12 mouse cellular contexts compared by ENCODE assay signal in the genomic region with DNA sequence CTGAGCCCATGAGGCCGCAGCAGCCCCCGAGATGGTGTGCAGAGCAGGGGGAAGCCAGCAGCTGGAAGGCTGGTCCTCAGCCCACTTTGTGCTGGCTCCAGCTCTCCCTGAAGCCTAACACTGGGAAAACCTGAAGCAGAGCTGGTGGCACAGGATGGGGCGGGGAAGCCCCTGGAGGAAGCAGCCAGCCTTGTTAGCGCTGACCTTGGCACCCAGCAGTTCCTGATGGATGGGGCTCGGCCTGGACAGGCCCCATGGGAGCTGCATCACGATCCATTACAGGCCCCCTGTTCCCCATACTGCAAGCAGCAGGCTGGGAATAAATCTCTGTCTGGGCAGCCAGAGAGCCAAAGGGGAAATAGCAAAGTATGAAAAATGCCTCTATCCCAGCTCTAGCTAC. TPM values are rescaled to one million over a fixed set of nuclear protein-coding genes. Genes with fewer than 3 reads are reported as not detected.
DNase-seq lines count a peak whose midpoint lies in the region; ATAC-seq and TF ChIP-seq lines count a peak whose summit lies in the region.
"Had no signal": no experiment of that assay in that cellular context is flagged by ENCODE, and none has a peak within 500 bp of the region (broad histone marks: within the 10 kb centered on the region; RNA-seq: fewer than 3 reads in every experiment).

No protein-coding gene starts in this region.

- H3K36me3 ChIP-seq in hindbrain, embryonic 10.5 days: no peaks in the 10 kb centered on the region
- no peaks in the 10 kb centered on the region for H3K36me3 ChIP-seq in hindbrain, postnatal 0 days (ENCODE audit: insufficient read depth, low read length)
- H3K36me3 ChIP-seq in midbrain, embryonic 10.5 days: no peaks in the 10 kb centered on the region
- no peaks in the 10 kb centered on the region for H3K36me3 ChIP-seq in midbrain, embryonic 14.5 days (ENCODE audit: control insufficient read depth, insufficient read depth, low read length)
- H3K36me3 ChIP-seq in hindbrain, embryonic 12.5 days: no peaks in the 10 kb centered on the region
- H3K36me3 ChIP-seq in neural tube, embryonic 14.5 days (ENCODE audit: control insufficient read depth, insufficient read depth, low read length): no peaks in the 10 kb centered on the region
- H3K36me3 ChIP-seq: embryonic facial prominence, embryonic 13.5 days had no signal

- WGBS in hindbrain, embryonic 10.5 days: 38% methylated on average over 6 of the region's 6 CpGs
- 15% methylated on average over 6 of the region's 6 CpGs for WGBS in hindbrain, postnatal 0 days
- 53% methylated on average over 6 of the region's 6 CpGs for WGBS in midbrain, embryonic 10.5 days
- WGBS in midbrain, embryonic 14.5 days: 39% methylated on average over 6 of the region's 6 CpGs
- WGBS in hindbrain, embryonic 12.5 days: 24% methylated on average over 6 of the region's 6 CpGs
- 24% methylated on average over 6 of the region's 6 CpGs for WGBS in neural tube, embryonic 14.5 days

- no peak for TF ChIP-seq CTCF in hindbrain, postnatal 0 days (IDR thresholded peaks at IDR 0.05; ENCODE audit: low read depth)

- H3K4me3 ChIP-seq in hindbrain, embryonic 10.5 days: no peak overlapping the region
- H3K4me3 ChIP-seq in hindbrain, postnatal 0 days (ENCODE audit: low read length): no peak overlapping the region
- no peak overlapping the region for H3K4me3 ChIP-seq in midbrain, embryonic 10.5 days
- no peak overlapping the region for H3K4me3 ChIP-seq in midbrain, embryonic 14.5 days (replicated peaks; ENCODE audit: low read depth, low read length)
- H3K4me3 ChIP-seq in hindbrain, embryonic 12.5 days: no peak overlapping the region
- no peak overlapping the region for H3K4me3 ChIP-seq in neural tube, embryonic 14.5 days (ENCODE audit: low read depth, low read length)
- H3K4me3 ChIP-seq: embryonic facial prominence, embryonic 13.5 days had no signal

- no peak overlapping the region for H3K4me2 ChIP-seq in hindbrain, postnatal 0 days (ENCODE audit: low read depth, low read length)
- H3K4me2 ChIP-seq in midbrain, embryonic 14.5 days (ENCODE audit: low read length): no peak overlapping the region
- no peak overlapping the region for H3K4me2 ChIP-seq in hindbrain, embryonic 12.5 days (replicated peaks)
- no peak overlapping the region for H3K4me2 ChIP-seq in neural tube, embryonic 14.5 days (ENCODE audit: low read depth, low read length)
- H3K4me2 ChIP-seq: embryonic facial prominence, embryonic 13.5 days had no signal

- peaks cover 37% of the 10 kb centered on the region for H3K4me1 ChIP-seq in hindbrain, embryonic 10.5 days (replicated peaks)
- H3K4me1 ChIP-seq in hindbrain, postnatal 0 days (ENCODE audit: insufficient read depth, low read length): 0 out of 2 replicates have a peak, but pooled peaks cover 6% of the 10 kb centered on the region
- H3K4me1 ChIP-seq in midbrain, embryonic 10.5 days: peaks cover 32% of the 10 kb centered on the region
- peaks cover 21% of the 10 kb centered on the region for H3K4me1 ChIP-seq in midbrain, embryonic 14.5 days (ENCODE audit: control insufficient read depth, insufficient read depth, low read length)
- H3K4me1 ChIP-seq in hindbrain, embryonic 12.5 days: peaks cover 24% of the 10 kb centered on the region
- H3K4me1 ChIP-seq in neural tube, embryonic 14.5 days (ENCODE audit: control insufficient read depth, insufficient read depth, low read length): peaks cover 9% of the 10 kb centered on the region; the same call in 1 of the 2 replicates

- H3K9me3 ChIP-seq in hindbrain, embryonic 10.5 days: no peaks in the 10 kb centered on the region
- H3K9me3 ChIP-seq in hindbrain, postnatal 0 days (ENCODE audit: low read length): no peaks in the 10 kb centered on the region
- H3K9me3 ChIP-seq in midbrain, embryonic 10.5 days (replicated peaks): no peaks in the 10 kb centered on the region
- no peaks in the 10 kb centered on the region for H3K9me3 ChIP-seq in midbrain, embryonic 14.5 days (ENCODE audit: control insufficient read depth, low read length)
- H3K9me3 ChIP-seq in hindbrain, embryonic 12.5 days (replicated peaks): no peaks in the 10 kb centered on the region
- no peaks in the 10 kb centered on the region for H3K9me3 ChIP-seq in neural tube, embryonic 14.5 days (ENCODE audit: control insufficient read depth, low read length)
- H3K9me3 ChIP-seq: embryonic facial prominence, embryonic 13.5 days had no signal

- peak; percentile 25 for DNase-seq in hindbrain, embryonic 10.5 days (ENCODE audit: low spot score)
- no peak for DNase-seq in hindbrain, postnatal 0 days (ENCODE audit: low spot score)
- DNase-seq in midbrain, embryonic 10.5 days (ENCODE audit: low spot score): no peak
- DNase-seq in midbrain, embryonic 14.5 days: no peak
- DNase-seq in thymus, adult 18-20 months: no peak
- no peak for DNase-seq in heart, adult 8-10 months (ENCODE audit: low spot score)

- H3K9ac ChIP-seq in hindbrain, postnatal 0 days (replicated peaks; ENCODE audit: low read length): no peak overlapping the region
- no peak overlapping the region for H3K9ac ChIP-seq in midbrain, embryonic 14.5 days (replicated peaks; ENCODE audit: low read length)
- H3K9ac ChIP-seq in hindbrain, embryonic 12.5 days: 0 out of 2 replicates have a peak overlapping the region, but pooled peaks have one; percentile 35
- H3K9ac ChIP-seq in neural tube, embryonic 14.5 days (replicated peaks; ENCODE audit: low read depth, low read length): no peak overlapping the region
- H3K9ac ChIP-seq: embryonic facial prominence, embryonic 13.5 days had no signal

- ATAC-seq in hindbrain, postnatal 0 days: no peak
- no peak for ATAC-seq in midbrain, embryonic 14.5 days (ENCODE audit: low FRiP score, low TSS enrichment)
- ATAC-seq in hindbrain, embryonic 12.5 days (ENCODE audit: low FRiP score): no peak
- no peak; the same call in 1 of the 2 replicates for ATAC-seq in neural tube, embryonic 14.5 days (ENCODE audit: low read depth)

- H3K27ac ChIP-seq in hindbrain, embryonic 10.5 days: 0 out of 2 replicates have a peak overlapping the region, but pooled peaks have one; percentile 40
- H3K27ac ChIP-seq in hindbrain, postnatal 0 days: no peak overlapping the region
- peak overlapping the region; percentile 23; the same call in 1 of the 2 replicates for H3K27ac ChIP-seq in midbrain, embryonic 10.5 days (replicated peaks)
- no peak overlapping the region for H3K27ac ChIP-seq in midbrain, embryonic 14.5 days (replicated peaks; ENCODE audit: low read depth, low read length)
- H3K27ac ChIP-seq in hindbrain, embryonic 12.5 days: no peak overlapping the region
- H3K27ac ChIP-seq in neural tube, embryonic 14.5 days (ENCODE audit: low read depth, low read length): 0 out of 2 replicates have a peak overlapping the region, but pooled peaks have one; percentile 16
- H3K27ac ChIP-seq: embryonic facial prominence, embryonic 13.5 days had no signal

- peaks cover 100% of the 10 kb centered on the region for H3K27me3 ChIP-seq in hindbrain, embryonic 10.5 days (ENCODE audit: insufficient read depth, poor library complexity, severe bottlenecking)
- H3K27me3 ChIP-seq in hindbrain, postnatal 0 days (ENCODE audit: insufficient read depth, low read length): no peaks in the 10 kb centered on the region; the same call in 1 of the 2 replicates
- peaks cover 93% of the 10 kb centered on the region for H3K27me3 ChIP-seq in midbrain, embryonic 10.5 days (ENCODE audit: low read depth, poor library complexity, severe bottlenecking)
- peaks cover 10% of the 10 kb centered on the region; the same call in 1 of the 2 replicates for H3K27me3 ChIP-seq in midbrain, embryonic 14.5 days (ENCODE audit: control insufficient read depth, insufficient read depth, low read length)
- H3K27me3 ChIP-seq in hindbrain, embryonic 12.5 days: peaks cover 90% of the 10 kb centered on the region
- H3K27me3 ChIP-seq in neural tube, embryonic 14.5 days (ENCODE audit: control insufficient read depth, insufficient read depth, low read length): peaks cover 11% of the 10 kb centered on the region

RNA-seq across cellular contexts. Expression of gene Barhl1, which starts 58.1 kb away (rescaled TPM):
- 10.8 and 18.4 TPM in 2 replicates for polyA plus RNA-seq in hindbrain, embryonic 10.5 days (2016; fragmentation: Nextera tagmentation; extraction: Ambion mirVana)
- 43.0 and 50.7 TPM in 2 replicates for total RNA-seq in hindbrain, postnatal 0 days (2014; rRNA removed)
- 51.1 and 52.1 TPM in 2 replicates for polyA plus RNA-seq in hindbrain, postnatal 0 days (2015; fragmentation: Nextera tagmentation; extraction: Ambion mirVana)
- 10.9 and 13.8 TPM in 2 replicates for polyA plus RNA-seq in midbrain, embryonic 10.5 days (2016; fragmentation: Nextera tagmentation; extraction: Ambion mirVana)
- 58.4 and 61.6 TPM in 2 replicates for polyA plus RNA-seq in midbrain, embryonic 14.5 days (2014; fragmentation: Nextera tagmentation; extraction: Ambion mirVana)
- 9.0 and 9.9 TPM in 2 replicates for polyA plus RNA-seq in hindbrain, embryonic 12.5 days (2016; fragmentation: Nextera tagmentation; extraction: Ambion mirVana)
- 4.5 and 4.7 TPM in 2 replicates for polyA plus RNA-seq in neural tube, embryonic 14.5 days (2014; fragmentation: Nextera tagmentation; extraction: Ambion mirVana)
- not detected for total RNA-seq in heart, adult 8-10 months (2022)
- total RNA-seq: gastrocnemius, adult 8-10 months; heart, postnatal 25 days; megakaryocyte progenitor cell, adult 5-6 weeks had no signal
- polyA plus RNA-seq: embryonic facial prominence, embryonic 13.5 days had no signal

Comparison
In these comparisons a context has a peak if more than half of its experiments do, and no peak if none do; other contexts are left out.
1. H3K27ac ChIP-seq: peak in hindbrain, embryonic 10.5 days (single experiment), midbrain, embryonic 10.5 days (single experiment) and neural tube, embryonic 14.5 days (single experiment); none in hindbrain, postnatal 0 days (single experiment), midbrain, embryonic 14.5 days (single experiment) and hindbrain, embryonic 12.5 days (single experiment).